Mouse (Mus musculus): ENCODE data around the gene Golga5. TPM values are rescaled to one million over a fixed set of nuclear protein-coding genes. Genes with fewer than 3 reads are reported as not detected.

Golga5 gene
- 10 to 100 TPM; 45.4 to 51.0 TPM for total RNA-seq (2023)

GRCm38 (mm10) chr12:102468894-102469764 is at the start of gene Golga5:
Gene Golga5 (plus strand): TSS chr12:102469135.

DNA sequence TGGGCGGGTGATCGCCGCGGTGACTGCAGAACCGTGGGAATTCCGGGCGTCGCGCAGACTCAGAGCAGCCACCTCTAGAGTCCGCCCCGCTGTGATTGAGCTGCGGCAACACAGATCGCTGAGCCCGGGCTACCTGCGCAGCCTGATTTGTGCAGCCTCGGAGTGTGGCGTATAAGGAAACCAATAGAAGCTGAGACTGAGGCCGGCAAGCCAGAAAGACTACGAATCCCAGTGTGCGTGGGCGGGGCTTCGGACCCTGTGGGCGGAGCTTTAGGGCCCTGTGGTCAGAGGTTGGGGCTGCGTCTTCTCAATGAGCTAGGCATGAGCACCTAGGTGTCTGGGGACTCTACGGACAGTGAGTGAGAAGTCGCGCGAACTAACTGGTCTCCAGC is 29.3 kb upstream of the Golga5 start, which contains the start of gene Lgmn:
Gene Lgmn, minus strand, starts transcription at position 182 of the 392 bp plus-strand sequence.

Other genes with a start within 250 kb of the Golga5 start
- gene Rin3, start 186.1 kb upstream of the Golga5 start, total RNA-seq (2023) = 100 to 1,000 TPM; 194 to 269 TPM
- gene Lgmn, start 29.3 kb upstream of the Golga5 start, total RNA-seq (2023) = 100 to 1,000 TPM; 104 to 109 TPM
- not detected for gene Chga, start 85.8 kb downstream of the Golga5 start, total RNA-seq (2023)
- gene Itpk1, start 235.8 kb downstream of the Golga5 start, total RNA-seq (2023) = 10 to 100 TPM; 23.1 to 24.7 TPM

Measured in B cell, adult 67 days (primary cell).